Mouse (Mus musculus): ENCODE data around the gene Fermt2.

Gene Fermt2

GRCm38 (mm10) chr14:45423220-45423619 lies 106.7 kb downstream of the Fermt2 start:
- DNase-seq, result peak; percentile 11

- peak; percentile 8 for DNase-seq
Observed at GRCm38 (mm10) chr14:45422371-45422770, 107.5 kb downstream of the Fermt2 start.

- no peak for DNase-seq
Observed at GRCm38 (mm10) chr14:45419323-45419722, 110.6 kb downstream of the Fermt2 start.

- DNase-seq, result no peak
Observed at GRCm38 (mm10) chr14:45418553-45418952, 111.4 kb downstream of the Fermt2 start.

GRCm38 (mm10) chr14:45416265-45416664 lies 113.7 kb downstream of the Fermt2 start:
- no peak for DNase-seq
